Mouse (Mus musculus) MEL (cell line): ENCODE measurements around the gene Lcmt1. TPM values are rescaled to one million over a fixed set of nuclear protein-coding genes. Genes with fewer than 3 reads are reported as not detected.

ENCODE experiments used
- DNase-seq: peaks from one replicate; pipeline ENCODE4 v3.0.0; 2011; ENCODE audit warnings: low read depth, low spot score
- H3K27ac ChIP-seq: 2 replicates; pipeline ENCODE4 v1.5.1; 2012; ENCODE audit warnings: low read depth, mild to moderate bottlenecking, control low read depth, low read length, moderate library complexity; ENCODE audit not compliant: control insufficient read depth
- H3K27me3 ChIP-seq, 2 experiments: fragments of 150-350 bp in 1 of 2; sonication (generic) in 1 of 2; 2 replicates each; pipeline ENCODE4 v1.6.1; 2012; ENCODE audit warnings: low read length in 2 of 2, mild to moderate bottlenecking in 2 of 2, improper control_type of control experiment in 1 of 2, moderate library complexity in 1 of 2; ENCODE audit not compliant: insufficient read depth in 2 of 2, control insufficient read depth in 1 of 2
- H3K36me3 ChIP-seq, 2 experiments: 2 replicates each; pipeline ENCODE4 v1.6.1; 2012 to 2014; ENCODE audit warnings: low read length in 2 of 2, improper control_type of control experiment in 1 of 2, inconsistent platforms in 1 of 2, mild to moderate bottlenecking in 1 of 2; ENCODE audit not compliant: insufficient read depth in 2 of 2, control insufficient read depth in 1 of 2
- H3K4me1 ChIP-seq, 2 experiments: fragments of 150-350 bp in 1 of 2; sonication (generic) in 1 of 2; 2 replicates each; pipeline ENCODE4 v1.6.1; 2012; ENCODE audit warnings: low read length in 2 of 2, improper control_type of control experiment in 1 of 2, mild to moderate bottlenecking in 1 of 2; ENCODE audit not compliant: insufficient read depth in 2 of 2, control insufficient read depth in 1 of 2
- H3K4me3 ChIP-seq, 2 experiments: fragments of 150-350 bp in 1 of 2; sonication (generic) in 1 of 2; 2 replicates each; pipeline ENCODE4 v1.5.1; 2012; ENCODE audit warnings: low read depth in 2 of 2, low read length in 2 of 2, mild to moderate bottlenecking in 2 of 2, moderate library complexity in 2 of 2, control low read depth in 1 of 2, improper control_type of control experiment in 1 of 2; ENCODE audit not compliant: control insufficient read depth in 1 of 2, insufficient read depth in 1 of 2
- H3K79me2 ChIP-seq: 2 replicates; pipeline ENCODE4 v1.6.1; 2012; ENCODE audit warnings: mild to moderate bottlenecking, low read length, moderate library complexity; ENCODE audit not compliant: control insufficient read depth, poor library complexity, insufficient read depth
- H3K9ac ChIP-seq: 2 replicates; pipeline ENCODE4 v1.6.1; 2012; ENCODE audit warnings: low read depth, mild to moderate bottlenecking, control low read depth, low read length, moderate library complexity; ENCODE audit not compliant: control insufficient read depth, poor library complexity, severe bottlenecking
- H3K9me3 ChIP-seq: fragments of 150-350 bp; sonication (generic); replicated peaks from 2 replicates; pipeline ENCODE4 v1.6.1; 2012; ENCODE audit warnings: mild to moderate bottlenecking, low read length, improper control_type of control experiment, moderate library complexity; ENCODE audit not compliant: insufficient read depth
- BHLHE40 ChIP-seq: IDR thresholded peaks from 2 replicates; pipeline ENCODE4 v1.6.1; 2012; ENCODE audit warnings: low read depth, mild to moderate bottlenecking, inconsistent platforms, low read length, improper control_type of control experiment, borderline replicate concordance
- CTCF ChIP-seq, 3 experiments: IDR thresholded peaks in 2 of 3; conservative IDR thresholded peaks in 1 of 3; 2 replicates each; pipeline ENCODE4 v1.5.1; 2011 to 2012; ENCODE audit warnings: low read length in 3 of 3, low read depth in 2 of 3, mild to moderate bottlenecking in 2 of 3, improper control_type of control experiment in 1 of 3, inconsistent platforms in 1 of 3, mixed read lengths in 1 of 3, moderate library complexity in 1 of 3; ENCODE audit not compliant: control insufficient read depth in 1 of 3, insufficient read depth in 1 of 3, poor library complexity in 1 of 3, severe bottlenecking in 1 of 3
- E2F4 ChIP-seq: IDR thresholded peaks from 2 replicates; pipeline ENCODE4 v1.6.1; 2011; ENCODE audit warnings: low read depth, low read length, improper control_type of control experiment, borderline replicate concordance
- EP300 ChIP-seq, 2 experiments: IDR thresholded peaks; 2 replicates each; pipeline ENCODE4 v1.6.1; 2011; ENCODE audit warnings: improper control_type of control experiment in 2 of 2, low read length in 2 of 2, low read depth in 1 of 2, mild to moderate bottlenecking in 1 of 2
- GABPA ChIP-seq: IDR thresholded peaks from 2 replicates; pipeline ENCODE4 v1.6.1; 2012; ENCODE audit warnings: low read depth, mild to moderate bottlenecking, inconsistent platforms, low read length, improper control_type of control experiment, moderate library complexity
- GATA1 ChIP-seq: IDR thresholded peaks from 2 replicates; pipeline ENCODE4 v1.6.1; 2011; ENCODE audit warnings: low read depth, low read length, improper control_type of control experiment
- KAT2A ChIP-seq: conservative IDR thresholded peaks from 2 replicates; pipeline ENCODE4 v1.6.1; 2012; ENCODE audit warnings: low read depth, low read length, improper control_type of control experiment, inconsistent platforms
- MAFK ChIP-seq: IDR thresholded peaks from 2 replicates; pipeline ENCODE4 v1.6.1; 2011; ENCODE audit warnings: low read depth, mild to moderate bottlenecking, low read length, improper control_type of control experiment, borderline replicate concordance
- MYC ChIP-seq: IDR thresholded peaks from 2 replicates; pipeline ENCODE4 v1.6.1; 2011; ENCODE audit warnings: low read depth, mild to moderate bottlenecking, low read length, improper control_type of control experiment, moderate library complexity
- NELFE ChIP-seq: IDR thresholded peaks from 2 replicates; pipeline ENCODE4 v1.6.1; 2011; ENCODE audit warnings: low read depth, low read length, improper control_type of control experiment
- NRF1 ChIP-seq: IDR thresholded peaks from 2 replicates; pipeline ENCODE4 v1.6.1; 2014; ENCODE audit warnings: low read depth, mild to moderate bottlenecking, inconsistent platforms, low read length, improper control_type of control experiment, moderate library complexity; ENCODE audit not compliant: poor library complexity, insufficient read depth, severe bottlenecking
- POLR2AphosphoS2 ChIP-seq: IDR thresholded peaks from 2 replicates; pipeline ENCODE4 v1.6.1; 2011; ENCODE audit warnings: low read length, improper control_type of control experiment
- POLR2AphosphoS5 ChIP-seq: IDR thresholded peaks from 2 replicates; pipeline ENCODE4 v1.6.1; 2012; ENCODE audit warnings: low read depth, borderline replicate concordance, mild to moderate bottlenecking, inconsistent platforms, low read length, moderate library complexity, mixed read lengths
- RCOR1 ChIP-seq: IDR thresholded peaks from 2 replicates; pipeline ENCODE4 v1.6.1; 2012; ENCODE audit warnings: low read depth, mild to moderate bottlenecking, inconsistent platforms, low read length, improper control_type of control experiment
- TBP ChIP-seq: IDR thresholded peaks from 2 replicates; pipeline ENCODE4 v1.8.0; 2011; ENCODE audit warnings: low read depth, low read length, improper control_type of control experiment
- TCF12 ChIP-seq: IDR thresholded peaks from 2 replicates; pipeline ENCODE4 v1.6.1; 2014; ENCODE audit warnings: low read depth, mild to moderate bottlenecking, inconsistent platforms, low read length, improper control_type of control experiment, moderate library complexity
- UBTF ChIP-seq: IDR thresholded peaks from 2 replicates; pipeline ENCODE4 v1.6.1; 2012; ENCODE audit warnings: low read depth, mild to moderate bottlenecking, inconsistent platforms, low read length, improper control_type of control experiment, moderate library complexity, borderline replicate concordance; ENCODE audit not compliant: insufficient read depth
- USF1 ChIP-seq: IDR thresholded peaks from 2 replicates; pipeline ENCODE4 v1.6.1; 2014; ENCODE audit warnings: low read depth, mild to moderate bottlenecking, inconsistent platforms, low read length, improper control_type of control experiment, moderate library complexity
- USF2 ChIP-seq, 2 experiments: IDR thresholded peaks; 2 replicates each; pipeline ENCODE4 v1.6.1; 2011 to 2012; ENCODE audit warnings: improper control_type of control experiment in 2 of 2, low read length in 2 of 2, borderline replicate concordance in 1 of 2, inconsistent platforms in 1 of 2, low read depth in 1 of 2, mild to moderate bottlenecking in 1 of 2; ENCODE audit not compliant: insufficient read depth in 1 of 2
- ZKSCAN1 ChIP-seq: IDR thresholded peaks from 2 replicates; pipeline ENCODE4 v1.6.1; 2012; ENCODE audit warnings: low read depth, mild to moderate bottlenecking, inconsistent platforms, low read length, improper control_type of control experiment, moderate library complexity
- ZNF384 ChIP-seq: IDR thresholded peaks from 2 replicates; pipeline ENCODE4 v1.6.1; 2012; ENCODE audit warnings: low read depth, mild to moderate bottlenecking, inconsistent platforms, low read length, improper control_type of control experiment
- polyA plus RNA-seq, 2 experiments: library from polyadenylated mRNA; stranded (reverse) in 1 of 2; unstranded in 1 of 2; fragments of >175 nt in 1 of 2; fragments of >200 nt in 1 of 2; gene quantifications; 2 replicates each; pipeline versions ENCODE4 v1.2.1 to v1.2.4; 2012; ENCODE audit warnings: low replicate concordance in 2 of 2, low read depth in 1 of 2; ENCODE audit not compliant: insufficient read length in 2 of 2, insufficient read depth in 1 of 2, missing spikeins in 1 of 2
- total RNA-seq: library from RNA; depleted of rRNA; stranded (reverse); fragments of 300-350 nt; gene quantifications from 2 replicates; pipeline ENCODE4 v1.2.3, GENCODE M21; 2012

Lcmt1 gene
- total and polyA plus RNA-seq, 3 experiments = 44.4 to 51.7 TPM; not detected in 1

- Histone ChIP-seq H3K4me3 (no peak overlapping the region), H3K4me1 (peaks cover 4 to 12% of the 10 kb centered on the region in 2 experiments), H3K27ac (no peak overlapping the region), H3K27me3 (no peaks in the 10 kb centered on the region), H3K9me3 (no peaks in the 10 kb centered on the region), H3K9ac (no peak overlapping the region), H3K79me2 (peaks cover 5% of the 10 kb centered on the region; the same call in 1 of the 2 replicates)
- no peak for DNase-seq
- TF ChIP-seq NELFE (no peak), USF2 (IDR thresholded peaks at IDR 0.05; ENCODE audit: borderline replicate concordance in 1 of 2, insufficient read depth in 1 of 2, low read depth in 1 of 2, low read length in 2 of 2) (no peak), USF1 (no peak), MAFK (no peak), E2F4 (no peak), POLR2AphosphoS5 (no peak), TCF12 (no peak), KAT2A (no peak), NRF1 (no peak), POLR2AphosphoS2 (no peak), ZKSCAN1 (no peak), EP300 (IDR thresholded peaks at IDR 0.05; ENCODE audit: low read depth in 1 of 2, low read length in 2 of 2) (no peak), RCOR1 (no peak)
- TF ChIP-seq, all 39 proteins: peak for 0
- peaks cover 0 to 12% of the 10 kb centered on the region in 2 experiments; a peak in 3 of 4 replicates for H3K36me3 ChIP-seq
Observed at GRCm38 (mm10) chr7:123350243-123350642, 19.3 kb upstream of the Lcmt1 start.

GRCm38 (mm10) chr7:123353081-123353480, 16.5 kb upstream of the Lcmt1 start:
- H3K27ac ChIP-seq = no peak overlapping the region
- TF ChIP-seq ZNF384 (no peak), CTCF (IDR thresholded peaks at IDR 0.05 in 2 of 3, conservative IDR thresholded peaks at IDR 0.05 in 1 of 3; ENCODE audit: control insufficient read depth in 1 of 3, insufficient read depth in 1 of 3, low read depth in 2 of 3, low read length in 3 of 3, poor library complexity in 1 of 3, severe bottlenecking in 1 of 3) (no peak), MYC (no peak), GABPA (no peak), TCF12 (no peak), BHLHE40 (no peak), TBP (no peak), UBTF (no peak), RCOR1 (no peak), GATA1 (no peak)
- no peak for DNase-seq
- peaks cover 0 to 13% of the 10 kb centered on the region in 2 experiments; a peak in 3 of 4 replicates for H3K36me3 ChIP-seq
- H3K4me3 ChIP-seq = no peak overlapping the region
- H3K4me1 ChIP-seq = peaks cover 6 to 15% of the 10 kb centered on the region in 2 experiments
- no peak overlapping the region for H3K9ac ChIP-seq
- H3K27me3 ChIP-seq = no peaks in the 10 kb centered on the region
- peaks cover 3% of the 10 kb centered on the region; the same call in 1 of the 2 replicates for H3K79me2 ChIP-seq
- no peaks in the 10 kb centered on the region for H3K9me3 ChIP-seq
